Mouse (Mus musculus): ENCODE measurements around the gene Lypla2.
"Not testable (repeated sequence)": the region's sequence is repeated elsewhere in the genome, so short reads cannot be mapped to it uniquely, and the experiment has no call there.

Lypla2 gene

DNA sequence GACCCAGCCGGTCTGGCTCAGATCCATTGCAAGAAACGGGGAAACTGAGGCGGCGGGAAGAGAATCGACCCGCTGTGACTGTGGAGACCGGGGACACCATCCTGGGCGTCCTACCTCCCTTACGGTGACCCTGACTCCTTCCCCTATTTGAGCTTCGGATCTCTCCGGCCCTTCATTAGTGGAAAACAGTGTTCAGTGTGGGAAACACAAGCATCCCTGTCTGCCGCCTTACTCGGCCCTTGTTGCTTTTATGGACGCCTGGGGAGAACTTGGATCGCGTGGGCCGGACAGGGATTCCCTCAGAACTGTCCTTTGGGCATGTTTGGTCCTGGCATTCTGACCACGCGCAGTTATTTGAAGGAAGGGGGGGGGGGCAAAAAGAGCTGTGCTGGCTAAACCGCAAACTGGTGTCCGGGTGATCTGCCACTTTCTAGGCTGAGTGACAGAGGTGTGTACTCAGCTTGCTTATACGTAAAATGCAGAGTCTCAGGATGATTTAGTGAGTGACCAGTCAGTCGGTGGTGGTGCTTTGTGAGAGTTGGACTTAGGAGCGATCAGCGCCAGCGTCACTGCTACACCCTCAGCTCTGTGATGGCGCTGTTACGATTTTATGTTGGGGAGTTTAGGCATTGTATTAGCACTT, 25.6 kb downstream of the Lypla2 start:
- DNase-seq: peak; percentile 61 to 68

DNA sequence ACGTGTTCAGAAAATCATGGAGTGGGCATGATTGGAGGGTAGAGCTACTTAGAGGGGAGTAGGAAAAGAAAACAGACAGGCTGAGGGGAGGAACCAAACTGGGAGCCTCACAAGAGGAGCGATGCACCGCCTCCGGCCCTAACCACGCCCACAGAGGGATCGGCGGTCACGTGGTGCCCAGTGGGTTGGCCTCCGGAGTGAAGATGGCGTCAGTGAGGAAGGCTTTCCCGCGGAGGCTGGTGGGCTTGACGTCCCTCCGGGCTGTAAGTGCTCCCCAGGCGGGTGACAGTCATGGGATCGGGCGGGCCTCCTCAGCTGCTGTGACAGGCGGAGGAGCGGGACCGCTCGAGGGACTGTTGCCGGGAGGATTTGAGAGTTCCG, 26.2 kb downstream of the Lypla2 start, which contains the start of gene Hmgcl:
Gene Hmgcl, plus strand, starts transcription at position 171 of the 381 bp plus-strand sequence.
- peak; percentile 97 to 98 for DNase-seq

DNA sequence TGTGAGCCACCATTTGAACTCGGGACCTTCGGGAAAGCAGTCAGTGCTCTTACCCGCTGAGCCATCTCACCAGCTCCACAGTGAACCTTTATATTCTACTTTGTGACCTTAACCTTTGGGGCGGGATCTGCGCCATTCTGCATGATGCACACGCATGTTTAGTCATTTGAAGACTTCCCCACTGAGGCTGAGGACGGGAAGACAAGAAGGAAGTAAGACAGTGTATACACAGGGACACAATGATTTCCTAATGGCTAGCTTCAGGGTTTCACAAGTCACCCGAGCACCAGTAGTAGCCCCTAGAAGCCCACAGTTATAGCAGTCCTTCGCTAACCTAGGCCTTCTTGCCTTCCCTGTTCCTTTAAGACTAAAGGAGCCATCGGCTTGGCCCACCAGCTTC, 26.7 kb downstream of the Lypla2 start:
- no peak for DNase-seq

DNA sequence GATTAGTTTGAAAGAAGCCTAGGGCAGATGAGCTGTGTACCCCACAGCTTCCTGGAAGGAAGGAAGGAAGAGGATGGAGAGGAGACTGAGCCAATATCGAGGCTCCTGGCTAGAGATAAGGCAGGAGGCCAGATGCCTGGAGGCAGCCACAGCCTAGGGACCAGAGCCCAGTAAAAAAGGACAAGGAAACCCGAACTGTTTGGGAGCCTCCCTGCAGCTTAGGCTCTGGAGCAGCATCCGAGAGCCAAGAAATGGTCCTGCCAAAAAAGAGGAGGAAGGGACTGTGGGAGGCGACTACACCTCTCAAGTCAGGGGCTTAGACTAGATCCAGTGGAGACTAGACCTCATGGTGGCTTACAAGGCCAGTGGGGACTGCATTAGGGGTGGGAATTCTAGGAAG, 29.0 kb downstream of the Lypla2 start:
- DNase-seq: peak; percentile 38 to 52

DNA sequence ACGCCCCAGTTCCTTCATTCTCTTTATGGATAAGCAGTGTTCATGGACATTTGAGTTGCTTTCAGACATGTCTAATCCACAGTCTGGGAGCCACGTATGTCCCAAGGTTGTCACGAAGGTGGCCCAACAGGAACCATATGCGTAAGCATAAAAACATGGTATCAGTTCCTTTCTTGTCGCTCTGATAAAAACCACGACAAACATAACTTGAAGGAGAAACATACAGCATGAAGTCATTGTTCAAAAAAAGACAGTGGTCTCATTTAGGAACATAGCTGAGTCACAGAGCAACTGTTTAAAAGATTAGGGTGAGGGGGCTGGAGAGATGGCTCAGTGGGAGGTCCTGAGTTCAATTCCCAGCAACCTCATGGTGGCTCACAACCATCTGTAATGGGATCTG, 30.2 kb downstream of the Lypla2 start:
- DNase-seq: no peak

DNA sequence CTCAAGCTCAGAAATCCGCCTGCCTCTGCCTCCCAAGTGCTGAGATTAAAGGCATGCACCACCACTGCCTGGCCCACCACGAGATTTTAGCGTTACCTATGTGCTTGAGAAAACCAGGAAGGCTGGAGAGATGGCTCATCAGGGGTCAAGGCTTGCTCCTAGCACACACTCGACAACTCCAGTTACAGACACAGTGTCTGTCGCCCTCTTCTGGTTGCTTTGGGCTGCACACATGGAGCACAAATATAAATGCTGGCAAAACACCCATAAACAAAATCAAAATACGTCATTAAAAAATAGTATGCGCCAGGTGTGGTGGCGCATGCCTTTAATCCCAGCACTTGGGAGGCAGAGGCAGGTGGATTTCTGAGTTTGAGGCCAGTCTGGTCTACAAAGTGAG, 31.4 kb downstream of the Lypla2 start:
- not testable (repeated sequence) for DNase-seq

DNA sequence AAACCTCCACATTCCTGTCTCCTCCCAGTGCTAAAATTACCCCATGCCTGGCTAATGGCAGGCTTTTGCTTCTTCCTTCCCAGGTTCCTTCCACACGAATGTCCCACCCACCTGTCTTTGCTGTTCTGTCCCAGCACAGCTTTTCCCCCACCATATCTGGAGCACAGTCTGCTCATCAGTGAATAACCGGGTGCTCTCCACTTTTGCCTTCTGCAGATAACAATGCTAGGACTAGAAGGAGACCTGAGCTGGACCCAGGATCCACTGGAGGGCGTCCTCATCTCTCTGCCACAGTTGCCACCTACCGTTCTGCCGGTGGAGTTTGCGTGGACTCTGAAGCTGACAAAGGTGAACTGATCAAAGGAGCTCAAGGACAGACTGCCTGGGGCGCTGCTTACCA, 33.6 kb downstream of the Lypla2 start:
- no peak for DNase-seq

DNA sequence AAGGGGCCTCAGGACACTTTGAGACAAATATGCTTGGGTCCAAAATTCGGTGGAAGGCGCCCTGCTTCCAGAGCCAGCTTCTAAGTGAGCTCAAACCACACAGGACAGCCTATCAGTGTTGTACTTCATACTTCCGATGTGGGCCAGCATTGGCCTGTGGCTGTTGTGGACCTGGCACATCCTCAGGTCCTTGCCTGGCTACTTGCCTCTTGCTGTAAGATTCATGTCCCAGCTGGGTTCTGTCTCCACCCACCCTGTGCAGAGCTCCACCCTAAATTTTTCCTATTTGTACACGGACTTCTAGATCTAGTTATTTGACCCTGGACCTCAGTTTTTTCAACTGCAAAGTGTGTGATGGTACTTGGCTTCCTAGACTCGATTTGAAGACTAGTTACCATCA, 36.9 kb downstream of the Lypla2 start:
- no peak for DNase-seq

DNA sequence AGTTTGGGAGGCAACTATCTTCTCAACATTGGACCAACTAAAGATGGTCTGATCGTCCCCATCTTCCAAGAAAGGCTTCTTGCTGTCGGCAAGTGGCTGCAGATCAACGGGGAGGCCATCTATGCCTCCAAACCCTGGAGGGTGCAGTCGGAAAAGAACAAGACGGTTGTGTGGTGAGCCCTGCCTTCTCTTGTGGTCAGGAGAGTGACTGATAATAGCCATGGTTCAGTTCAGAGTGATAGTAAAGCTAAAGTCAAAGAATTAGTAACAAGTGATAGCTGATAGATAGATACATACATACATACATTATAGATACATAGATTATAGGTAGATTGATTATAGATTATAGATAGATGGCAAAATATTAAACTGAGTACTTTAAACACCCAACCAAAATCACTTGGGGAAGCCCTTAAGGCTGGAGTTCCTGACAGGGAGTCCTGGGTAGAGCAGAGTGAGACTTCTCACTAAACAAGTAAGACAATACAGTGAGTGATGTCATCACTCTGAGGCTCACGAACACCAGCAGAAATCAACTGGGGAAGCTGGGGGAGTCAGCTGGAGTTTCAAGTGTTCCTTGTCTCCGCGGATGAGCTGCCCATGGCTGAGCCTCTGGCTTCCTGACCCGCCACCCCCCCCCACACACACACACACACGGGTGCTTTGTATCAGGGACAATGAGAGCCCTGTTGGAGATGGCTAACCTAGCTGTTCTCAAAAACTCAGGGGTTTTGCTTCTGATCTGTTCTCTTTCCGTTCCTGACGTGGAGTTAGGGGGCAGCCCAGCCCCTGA, 37.5 kb downstream of the Lypla2 start:
- no peak for DNase-seq

DNA sequence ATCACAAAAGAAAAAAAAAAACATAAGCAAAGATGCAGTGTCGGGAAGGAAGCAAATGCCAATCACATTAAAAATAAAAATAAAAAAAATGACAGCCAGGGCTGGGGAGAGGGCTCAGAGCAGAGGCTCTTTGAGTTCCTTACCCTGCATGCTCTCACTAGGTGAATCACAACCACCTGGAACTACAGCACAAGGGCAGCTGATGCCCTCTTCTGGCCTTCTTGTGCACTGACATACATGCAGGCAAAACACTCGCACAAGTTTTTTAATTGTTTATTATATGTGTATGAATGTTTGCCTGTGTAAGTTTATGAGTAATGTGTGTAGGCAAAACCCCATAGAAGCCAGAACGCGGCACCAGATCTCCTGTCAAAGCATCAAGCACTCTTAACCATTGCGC, 40.6 kb downstream of the Lypla2 start:
- peak; percentile 45 to 47 for DNase-seq

DNA sequence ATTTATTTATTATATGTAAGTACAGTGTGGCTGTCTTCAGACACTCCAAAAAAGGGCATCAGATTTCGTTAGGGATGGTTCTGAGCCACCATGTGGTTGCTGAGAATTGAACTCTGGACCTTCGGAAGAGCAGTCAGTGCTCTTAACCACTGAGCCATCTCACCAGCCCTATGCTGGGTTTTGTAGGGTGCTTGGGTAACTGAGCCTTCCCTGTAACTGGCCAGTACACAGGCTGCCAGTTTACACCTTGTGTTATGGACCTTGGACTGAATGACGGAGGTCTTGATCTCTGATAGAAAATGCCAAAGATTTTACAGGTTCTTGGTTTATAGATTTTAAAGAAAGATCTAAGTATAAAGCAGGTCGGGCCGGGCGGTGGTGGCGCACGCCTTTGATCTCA, 42.2 kb downstream of the Lypla2 start:
- no peak for DNase-seq

DNA sequence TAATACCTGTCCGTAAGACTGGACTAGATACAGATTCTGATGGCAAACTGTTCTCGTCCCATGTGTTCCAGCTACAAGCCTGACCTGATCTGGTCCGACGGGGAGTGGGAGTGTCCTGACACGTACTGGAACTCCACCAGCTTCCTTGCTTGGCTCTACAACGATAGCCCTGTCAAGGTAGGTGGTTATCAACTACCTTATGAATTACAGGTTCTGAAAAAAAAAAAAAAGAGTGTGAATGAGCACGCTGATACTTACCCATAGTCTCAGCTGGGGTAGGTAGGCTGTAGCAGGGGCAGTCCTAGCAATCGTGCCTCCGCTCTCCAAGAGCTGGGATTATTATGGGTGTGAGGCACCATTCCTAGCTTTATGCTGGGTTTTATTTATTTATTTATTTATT, 42.6 kb downstream of the Lypla2 start:
- no peak for DNase-seq

DNA sequence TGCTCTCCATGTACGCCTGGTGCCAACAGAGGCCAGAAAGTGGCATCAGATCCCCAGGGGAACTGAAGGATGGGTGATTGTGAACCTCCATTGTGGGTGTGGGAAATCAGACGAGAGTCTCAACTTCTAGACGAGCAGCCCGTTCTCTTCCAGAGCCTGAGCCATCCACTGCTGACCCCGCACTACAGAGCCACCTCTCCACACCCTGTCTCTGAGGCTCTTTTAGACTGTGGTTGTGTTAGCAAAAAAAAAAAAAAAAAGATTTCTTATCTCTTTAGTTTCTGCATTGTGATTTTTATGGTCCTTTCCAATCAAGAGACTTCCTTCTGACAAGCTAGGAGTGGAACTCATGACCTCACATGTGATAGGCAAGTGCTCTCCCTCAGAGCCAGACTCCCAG, 43.0 kb downstream of the Lypla2 start:
- no peak for DNase-seq

DNA sequence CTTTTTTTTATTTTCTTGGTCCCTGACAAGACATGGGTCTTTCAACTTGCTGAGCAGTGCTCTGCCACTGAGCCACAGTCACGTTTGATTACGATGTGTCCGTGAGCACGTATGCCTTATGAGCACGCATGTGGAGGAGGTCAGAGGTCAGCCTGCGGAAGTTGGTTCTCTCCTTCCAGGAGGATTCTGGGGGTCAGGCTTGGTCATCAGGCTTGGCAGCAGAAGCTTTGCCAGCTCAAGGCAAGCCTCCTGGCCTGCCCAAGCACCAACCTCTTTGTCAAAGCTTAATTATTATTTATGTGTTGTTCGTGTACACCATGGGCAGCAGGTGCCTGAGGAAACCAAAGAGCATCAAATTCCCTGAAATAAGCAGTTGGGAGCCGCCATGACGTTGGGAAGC, 44.0 kb downstream of the Lypla2 start:
- DNase-seq: no peak

DNA sequence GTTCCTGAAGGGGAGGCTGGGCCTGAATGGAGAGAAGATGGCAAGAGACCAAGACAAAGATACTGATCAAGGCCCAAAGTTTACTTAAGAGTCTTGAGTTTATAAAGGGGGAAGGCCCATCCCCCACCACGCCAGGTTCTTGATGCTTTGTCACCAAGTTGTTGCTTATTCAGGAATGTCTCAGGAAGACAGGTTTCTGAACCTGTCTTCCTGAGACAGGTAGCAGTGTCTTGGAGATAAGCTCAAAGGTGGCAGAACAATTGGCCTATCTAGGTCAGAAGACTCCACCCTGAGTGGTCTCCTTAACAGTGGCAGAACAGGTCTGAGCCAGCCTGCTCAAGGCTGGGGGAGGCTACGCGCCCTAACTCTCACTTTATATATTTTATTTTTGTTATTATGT, 45.6 kb downstream of the Lypla2 start:
- no peak for DNase-seq

DNA sequence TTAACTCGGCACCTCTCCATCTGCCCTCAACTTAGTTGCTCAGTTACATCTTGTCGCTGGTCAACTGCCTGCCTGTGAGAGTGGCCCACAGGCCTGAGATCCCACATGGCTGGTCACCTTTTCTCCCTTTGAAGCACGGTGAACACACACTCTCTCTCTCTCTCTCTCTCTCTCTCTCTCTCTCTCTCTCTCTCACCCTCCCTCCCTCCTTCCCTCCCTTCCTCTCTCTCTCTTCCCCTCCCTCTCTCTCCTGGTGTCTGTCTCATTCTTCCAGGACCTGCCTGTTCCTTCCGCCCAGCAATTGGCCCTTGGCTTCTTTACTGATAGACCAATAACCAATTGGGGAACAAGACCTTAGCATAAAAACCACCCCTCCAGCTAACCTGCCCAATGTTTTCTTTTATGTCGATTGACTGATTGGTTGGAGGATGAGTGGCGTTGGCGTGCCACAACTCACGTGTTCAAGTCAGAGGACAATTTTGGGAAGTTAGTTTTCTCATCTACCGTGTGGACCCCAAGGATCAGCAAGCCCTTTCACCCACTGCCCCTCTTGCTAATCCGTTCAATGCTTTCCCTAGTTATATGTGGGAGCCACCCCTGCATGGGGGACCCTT, 46.1 kb downstream of the Lypla2 start:
- no peak for DNase-seq

DNA sequence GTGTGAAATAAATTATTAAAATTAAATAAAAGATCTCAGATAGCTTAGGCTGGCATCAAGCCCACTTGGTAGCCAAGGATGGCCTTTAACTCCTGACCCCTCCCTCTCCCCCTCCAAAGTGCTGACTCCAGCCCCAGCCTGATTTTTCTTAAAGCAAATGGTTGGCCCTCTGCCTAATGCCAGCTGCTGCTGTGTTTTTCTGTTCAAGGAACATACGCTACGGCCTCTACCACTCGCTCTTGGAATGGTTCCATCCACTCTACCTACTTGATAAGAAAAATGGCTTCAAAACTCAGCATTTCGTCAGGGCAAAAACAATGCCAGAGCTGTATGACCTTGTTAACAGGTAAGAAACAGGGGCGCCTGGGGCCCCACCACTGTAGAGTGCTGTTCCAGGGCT, 47.1 kb downstream of the Lypla2 start:
- DNase-seq: peak; percentile 36 to 38

DNA sequence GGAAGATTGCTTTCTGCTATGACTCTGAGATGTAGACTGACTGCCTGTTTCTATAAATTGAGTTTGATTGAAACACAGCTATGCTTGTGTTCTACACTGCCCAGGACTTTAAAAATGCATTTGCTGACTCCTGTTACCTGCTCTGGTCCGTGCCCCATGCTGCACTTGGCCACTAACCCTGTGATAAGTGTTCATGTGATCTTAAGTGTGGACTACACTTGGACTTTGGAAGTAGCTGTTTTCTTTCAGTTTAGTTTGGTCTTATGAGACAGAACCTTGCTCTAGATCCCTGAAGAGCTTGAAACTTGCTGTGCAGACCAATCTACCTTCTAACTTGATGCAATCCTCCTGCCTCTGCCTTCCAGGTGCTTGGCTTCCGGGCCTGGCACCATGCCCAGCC, 48.0 kb downstream of the Lypla2 start:
- no peak for DNase-seq

DNA sequence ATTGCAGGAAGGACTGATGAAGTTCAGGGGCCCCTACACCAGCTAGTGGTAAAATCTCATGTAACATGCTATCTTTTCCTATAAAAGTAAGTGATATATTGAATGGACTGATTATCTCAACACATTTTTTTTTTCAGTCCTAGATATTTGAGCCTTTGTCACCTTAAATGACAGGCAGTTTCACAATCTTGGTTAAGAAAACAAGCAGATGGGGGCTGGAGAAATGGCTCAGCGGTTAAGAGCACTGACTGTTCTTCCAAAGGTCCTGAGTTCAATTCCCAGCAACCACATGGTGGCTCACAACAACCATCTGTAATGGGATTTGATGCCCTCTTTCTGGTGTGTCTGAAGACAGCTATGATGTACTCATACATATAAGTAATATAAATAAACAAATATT, 50.2 kb downstream of the Lypla2 start:
- no peak for DNase-seq

DNA sequence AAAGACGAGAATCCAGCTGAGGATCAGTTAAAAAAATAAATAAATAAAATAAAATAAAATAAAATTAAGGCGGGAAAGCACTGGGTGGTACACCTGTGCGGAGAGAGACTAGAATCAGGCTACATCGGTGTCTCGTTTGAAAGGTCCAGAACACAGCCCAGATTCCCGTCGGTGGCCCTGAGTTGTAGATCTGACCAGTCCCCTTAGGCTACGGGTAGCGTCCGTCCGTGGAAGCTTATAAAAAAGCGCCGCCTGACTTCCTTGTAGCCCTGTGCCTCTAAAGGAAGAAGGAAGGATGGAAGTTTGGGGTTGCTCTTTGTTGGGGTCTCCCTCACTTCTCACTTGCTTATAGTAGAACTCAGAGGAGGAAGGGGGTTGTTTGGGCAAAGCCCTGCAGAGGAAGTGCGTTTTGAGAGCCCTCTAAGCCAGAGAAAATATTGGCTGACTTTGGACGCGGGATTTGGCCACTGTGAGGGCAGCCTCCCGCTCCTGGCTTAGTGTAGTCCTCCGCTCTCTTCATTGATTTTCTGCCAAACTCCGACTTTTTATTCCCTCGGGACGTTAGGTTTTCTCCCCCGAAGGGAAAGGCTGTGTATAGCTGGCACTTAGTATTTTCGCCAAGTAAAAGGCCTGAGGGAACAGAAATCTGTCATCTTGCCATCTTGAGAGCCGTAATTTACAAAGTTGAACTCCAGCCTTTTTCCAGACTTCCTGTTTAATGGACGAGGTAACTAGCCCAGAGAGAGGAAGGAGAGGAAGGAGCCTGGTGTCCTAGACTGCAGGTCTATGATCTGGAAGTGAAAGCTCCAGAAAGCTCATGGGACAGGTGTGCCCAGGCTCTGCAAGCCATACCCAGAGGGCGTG, 50.9 kb downstream of the Lypla2 start:
- peak; percentile 50 to 54 for DNase-seq

DNA sequence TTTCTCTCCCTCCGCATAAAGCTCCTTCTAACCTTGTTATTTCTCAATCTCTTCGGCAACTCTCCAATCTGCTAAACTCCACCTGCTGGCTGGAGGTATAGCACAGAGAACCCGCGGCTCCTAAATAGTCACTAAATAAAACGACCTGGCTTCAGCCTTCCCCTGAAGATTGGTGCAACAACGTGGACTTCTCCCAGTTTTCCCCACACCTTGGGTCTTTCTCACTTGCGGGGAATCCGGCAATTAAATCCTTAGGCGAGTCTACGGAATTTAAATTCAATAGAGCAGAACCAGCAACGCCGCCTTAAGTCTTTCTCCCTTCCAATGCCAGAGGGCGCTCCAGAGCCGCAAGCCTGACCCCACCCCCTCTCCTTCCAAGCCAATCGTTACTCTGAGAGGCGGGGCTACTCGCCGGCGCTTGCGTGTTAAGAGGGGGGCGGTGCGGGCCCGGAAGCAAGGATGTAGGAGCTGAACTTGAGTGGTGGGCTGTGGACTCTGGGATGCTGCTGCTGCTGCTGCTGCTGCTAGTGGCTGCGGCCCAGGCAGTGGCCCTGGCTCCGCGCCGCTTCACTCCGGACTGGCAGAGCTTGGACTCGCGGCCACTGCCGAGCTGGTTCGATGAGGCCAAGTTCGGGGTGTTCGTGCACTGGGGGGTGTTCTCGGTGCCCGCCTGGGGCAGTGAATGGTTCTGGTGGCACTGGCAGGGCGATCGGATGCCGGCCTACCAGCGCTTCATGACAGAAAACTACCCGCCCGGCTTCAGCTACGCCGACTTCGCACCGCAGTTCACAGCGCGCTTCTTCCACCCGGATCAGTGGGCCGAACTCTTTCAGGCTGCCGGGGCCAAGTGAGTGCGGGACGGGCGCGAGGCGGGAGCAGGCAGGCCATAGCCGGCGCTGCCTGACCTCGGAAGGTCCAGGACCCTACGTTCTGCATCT, 51.9 kb downstream of the Lypla2 start, which contains the start of gene Fuca1:
Gene Fuca1, plus strand, starts transcription at position 432 of the 938 bp plus-strand sequence.
- DNase-seq: peak; percentile 98 to 99

DNA sequence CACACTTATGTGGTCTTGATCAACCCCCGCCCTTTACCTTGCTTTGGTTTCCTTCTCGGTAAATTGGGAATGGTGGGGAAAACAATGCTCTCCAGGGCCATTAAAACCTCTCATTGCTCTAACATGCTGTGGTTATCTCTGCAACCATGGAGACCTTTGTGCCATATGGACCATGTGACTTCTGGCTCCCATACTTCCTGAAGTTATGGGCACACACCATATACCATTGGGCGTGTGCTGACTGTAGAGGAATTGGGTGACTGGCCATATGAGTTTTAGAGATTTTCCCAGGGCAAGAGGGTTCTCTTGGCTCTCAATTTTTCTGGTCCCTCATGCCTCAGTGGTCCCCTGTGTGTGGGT, 53.2 kb downstream of the Lypla2 start:
- DNase-seq: no peak

Data from cerebellum, postnatal 10 days (tissue).